Mouse (Mus musculus) sigmoid colon, adult 10 weeks (tissue): ENCODE results near the gene Pltp. TPM values are rescaled to one million over a fixed set of nuclear protein-coding genes. Genes with fewer than 3 reads are reported as not detected.

ENCODE experiments used
- polyA plus RNA-seq: library from polyadenylated mRNA; stranded (reverse); fragments of 350-450 nt; fragmentation: Illumina TruSeq; extraction: RNeasy Lipid Tissue Mini Kit (QIAGEN cat#74804); gene quantifications from one replicate; pipeline ENCODE4 v1.2.3, GENCODE M21; 2014; ENCODE audit warnings: low read depth, low replicate concordance

Pltp gene
- 1.9 TPM for polyA plus RNA-seq

DNA sequence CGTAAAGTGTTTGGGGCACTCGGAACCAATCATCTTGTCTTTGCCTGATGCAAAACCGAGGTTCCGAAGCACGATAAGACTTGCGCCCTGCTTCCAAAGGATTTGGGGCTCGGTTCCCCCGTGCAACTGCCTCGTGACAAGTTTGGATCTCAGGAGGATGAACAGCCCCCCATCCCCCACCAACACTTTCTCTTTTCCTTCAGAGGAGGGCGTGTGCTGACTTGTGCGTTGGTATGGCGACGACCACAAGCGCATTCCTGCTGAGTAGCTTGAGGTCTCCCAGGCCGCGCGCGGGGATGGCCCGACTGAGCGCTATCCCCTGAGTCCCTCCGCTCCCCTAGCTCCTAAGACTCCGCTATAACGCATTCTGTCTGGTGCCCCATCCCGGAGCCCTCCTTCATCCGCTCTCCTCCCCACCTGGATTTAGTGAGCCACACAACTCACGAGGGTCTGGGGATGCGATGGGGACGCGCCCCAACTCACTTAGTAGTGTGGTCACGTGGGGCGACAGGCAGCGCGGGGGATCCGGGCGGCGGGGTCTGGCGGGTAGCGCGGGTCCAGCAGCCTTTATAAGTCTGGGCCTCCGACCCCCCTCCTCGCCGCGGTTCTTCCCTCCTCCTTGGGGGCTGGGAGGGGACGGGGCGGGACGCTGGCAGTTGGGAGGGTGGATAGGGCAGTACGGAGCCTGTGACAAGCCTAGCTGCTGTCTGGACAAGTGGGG is at the start of gene Pltp:
Gene Pltp (minus strand): TSS at position 611 of the 721 bp plus-strand sequence.

DNA sequence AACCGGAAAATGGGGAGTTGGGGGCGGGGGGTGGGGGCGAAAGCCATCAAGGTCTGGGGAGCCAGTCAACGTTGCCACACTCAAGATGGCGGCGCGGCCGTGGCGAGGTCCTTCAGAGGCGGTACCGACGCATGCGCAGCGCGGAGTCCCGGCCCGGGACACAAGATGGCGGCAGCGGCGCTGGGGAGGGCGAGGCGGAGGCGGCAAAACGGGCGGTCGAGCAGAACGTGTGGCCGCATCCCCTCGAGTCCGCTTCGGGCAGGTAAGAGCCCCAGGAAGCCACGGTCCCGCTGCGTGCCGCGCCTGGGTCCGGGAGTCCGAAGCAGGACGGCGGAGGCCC is 21.7 kb upstream of the Pltp start, which contains the start of gene Pcif1:
Gene Pcif1 (plus strand): TSS at position 77 of the 340 bp plus-strand sequence.

DNA sequence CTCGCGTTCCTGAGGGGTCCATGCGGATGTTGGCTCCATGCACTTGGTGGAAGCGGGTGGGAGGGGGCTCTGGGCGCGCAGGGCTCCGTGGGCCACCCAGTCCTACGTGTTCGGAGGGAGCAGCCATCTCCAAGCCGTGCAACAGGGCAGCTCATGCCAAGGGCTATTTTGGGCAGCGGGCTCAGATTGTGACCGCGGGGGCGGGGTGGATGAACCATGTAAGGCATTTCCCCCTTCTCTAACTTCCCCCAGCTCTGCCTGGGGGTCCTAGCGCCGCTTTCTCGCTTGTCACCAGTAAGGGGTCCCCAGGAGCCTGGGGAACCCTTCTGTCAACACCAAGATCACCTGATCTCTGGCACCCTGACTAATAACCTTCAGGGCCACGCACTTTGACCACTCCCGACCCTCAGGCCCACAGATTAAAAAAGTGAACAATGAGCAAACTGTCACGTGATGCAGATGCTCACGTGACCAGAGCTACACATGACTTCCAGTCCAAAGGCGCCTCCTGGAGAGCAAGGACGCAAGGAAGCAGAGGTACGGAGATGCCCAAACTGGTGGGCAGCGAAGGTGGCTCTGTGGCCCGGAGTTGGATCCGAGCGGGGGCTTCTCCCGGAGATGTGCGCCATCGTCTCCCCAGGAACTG is 24.1 kb downstream of the Pltp start, which contains the start of gene Neurl2:
Gene Neurl2 (minus strand): TSS at position 143 of the 646 bp plus-strand sequence.

DNA sequence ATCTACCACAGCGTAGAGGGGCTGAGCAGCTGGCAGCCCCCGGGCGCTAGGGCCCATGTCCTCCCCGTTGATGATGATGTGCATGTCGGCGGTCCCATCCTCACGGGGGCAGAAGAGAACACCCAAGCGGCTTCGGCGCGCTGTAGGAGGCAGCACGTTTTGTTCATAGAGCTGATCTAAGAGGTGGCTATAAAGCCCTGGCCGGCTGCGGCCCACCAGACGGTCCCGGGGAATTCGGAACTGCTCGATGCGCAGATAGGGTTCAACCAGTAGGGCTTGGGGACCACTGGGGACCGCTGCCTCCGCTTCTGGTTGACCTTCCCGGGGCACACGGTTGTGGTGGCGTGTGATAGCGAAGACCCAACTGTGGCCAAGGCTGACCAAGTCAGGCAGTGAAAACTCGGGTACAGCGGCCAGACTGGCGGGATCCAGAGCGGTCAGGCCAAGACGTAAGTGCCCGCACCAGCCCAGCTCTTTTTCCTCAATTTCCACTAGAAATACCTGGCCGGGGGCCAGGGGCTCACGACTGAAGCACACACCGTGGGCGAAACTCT is 24.7 kb downstream of the Pltp start, which contains the start of gene Ctsa:
Gene Ctsa (plus strand): TSS at position 126 of the 554 bp plus-strand sequence.

DNA sequence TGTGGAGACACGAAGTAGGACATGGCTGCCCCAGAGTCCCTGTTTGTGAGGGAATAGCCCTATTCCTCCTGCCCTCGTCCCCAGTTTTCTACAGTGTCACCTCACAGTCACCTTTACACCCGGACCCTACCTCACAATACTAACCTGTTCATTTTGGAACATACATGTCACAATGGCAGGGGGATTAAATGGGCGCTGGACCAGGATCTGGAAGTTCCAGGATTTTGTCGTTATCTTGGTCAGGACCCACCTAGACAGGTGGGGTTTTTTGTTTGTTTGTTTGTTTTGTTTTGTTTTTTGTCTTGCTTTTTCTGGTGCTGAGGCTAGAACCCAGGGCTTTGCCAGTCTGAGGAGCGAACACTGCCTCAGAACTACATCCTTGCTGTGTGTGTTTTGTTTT is 29.1 kb downstream of the Pltp start, which contains the start of gene Spata25:
Gene Spata25 (minus strand): TSS at position 101 of the 400 bp plus-strand sequence.

DNA sequence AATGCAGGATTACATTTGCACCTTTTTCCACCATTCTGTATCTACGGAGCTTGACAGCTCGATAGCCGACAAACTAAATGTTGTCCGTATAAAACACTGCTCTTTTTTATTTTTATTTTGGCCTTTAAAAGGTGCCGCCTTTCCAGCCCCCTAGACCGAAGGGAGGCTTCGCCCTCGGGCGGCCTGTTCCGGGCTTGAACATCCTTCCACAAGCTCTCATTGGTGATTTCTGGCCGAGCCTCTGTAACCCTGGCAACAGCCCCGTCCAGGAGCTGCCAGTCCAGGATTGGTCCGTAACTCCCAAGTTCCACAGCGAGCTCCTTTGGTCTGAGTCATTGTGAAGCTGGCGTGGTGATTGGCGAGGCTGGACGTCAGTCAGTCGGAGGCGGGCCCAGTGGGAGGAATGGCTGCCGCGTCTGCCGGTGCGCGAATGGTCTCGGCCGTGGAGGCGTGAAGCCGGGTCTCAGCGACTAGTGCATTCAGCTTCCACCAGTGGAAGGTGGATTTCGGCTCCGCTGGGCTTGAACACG is 34.8 kb downstream of the Pltp start, which contains the start of gene Zswim1:
Gene Zswim1 (plus strand): TSS at position 51 of the 530 bp plus-strand sequence.

DNA sequence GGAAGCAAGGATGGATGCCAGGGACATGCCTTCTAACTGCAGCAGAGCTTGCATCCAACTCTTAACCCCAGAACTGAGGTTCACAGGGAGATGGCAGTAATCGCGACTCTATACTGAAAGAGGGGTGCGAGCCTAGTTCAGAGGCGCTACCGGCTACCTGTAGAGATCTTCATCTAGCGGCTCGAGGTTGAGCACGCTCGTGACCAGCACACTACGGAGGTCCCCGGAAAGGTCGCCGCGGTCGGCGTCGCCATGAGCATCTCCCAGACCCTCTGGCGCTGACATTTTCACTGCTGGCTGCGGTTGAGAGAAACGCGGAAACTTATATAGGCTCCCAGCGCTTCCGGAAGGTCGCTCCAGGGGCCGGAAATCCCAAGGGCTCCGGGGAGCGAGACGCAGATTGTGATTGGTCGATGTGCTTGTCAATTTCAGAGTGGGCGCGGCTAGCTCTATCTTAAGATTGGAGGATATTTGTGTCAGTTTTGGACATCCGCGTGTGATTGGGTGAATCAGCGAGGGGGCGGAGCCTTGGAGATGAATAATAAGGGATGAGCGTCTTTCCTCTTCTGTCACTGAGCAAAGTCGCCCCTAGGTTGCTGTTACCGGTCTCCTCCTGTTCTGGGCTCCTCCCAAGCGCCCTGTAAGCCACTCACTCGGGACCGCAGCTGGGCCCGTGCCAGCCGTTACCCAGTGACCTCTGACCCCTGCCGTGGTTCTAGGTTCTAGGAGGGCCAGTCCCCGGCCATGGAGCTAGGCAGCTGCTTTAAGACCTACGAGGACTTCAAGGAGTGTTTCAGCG is 52.8 kb downstream of the Pltp start, which contains the start of the genes Acot8 and Zswim3:
Gene Acot8 (minus strand): TSS at position 350 of the 799 bp plus-strand sequence.
Gene Zswim3 (plus strand): TSS at position 566 of the 799 bp plus-strand sequence.

Other genes starting within 250 kb of the Pltp start
- gene Wfdc6b, start 244.2 kb downstream of the Pltp start, polyA plus RNA-seq = not detected
- gene Wfdc8, start 244.1 kb downstream of the Pltp start, polyA plus RNA-seq = 0.50 TPM
- gene Wfdc16, start 218.9 kb downstream of the Pltp start, polyA plus RNA-seq = not detected
- gene Wfdc10, start 201.7 kb downstream of the Pltp start, polyA plus RNA-seq = not detected
- gene Wfdc9, start 201.1 kb downstream of the Pltp start, polyA plus RNA-seq = not detected
- gene Wfdc11, start 183.6 kb downstream of the Pltp start, polyA plus RNA-seq = not detected
- 0.57 TPM for gene Wfdc13, start 172.6 kb downstream of the Pltp start, polyA plus RNA-seq
- not detected for gene Spint4, start 159.2 kb downstream of the Pltp start, polyA plus RNA-seq
- not detected for gene Spint5, start 142.4 kb downstream of the Pltp start, polyA plus RNA-seq
- gene Wfdc3, start 111.8 kb downstream of the Pltp start, polyA plus RNA-seq = 0.82 TPM
- 3.6 TPM for gene Dnttip1, start 111.7 kb downstream of the Pltp start, polyA plus RNA-seq
- 7.9 TPM for gene Ube2c, start 87.8 kb downstream of the Pltp start, polyA plus RNA-seq
- gene Tnnc2, start 77.7 kb downstream of the Pltp start, polyA plus RNA-seq = not detected
- gene Snx21, start 71.9 kb downstream of the Pltp start, polyA plus RNA-seq = 3.5 TPM
- gene Acot8, start 52.8 kb downstream of the Pltp start, polyA plus RNA-seq = 4.1 TPM
- gene Zswim3, start 52.6 kb downstream of the Pltp start, polyA plus RNA-seq = 2.7 TPM
- gene Zswim1, start 35.0 kb downstream of the Pltp start, polyA plus RNA-seq = 1.4 TPM
- not detected for gene Spata25, start 29.2 kb downstream of the Pltp start, polyA plus RNA-seq
- 43.1 TPM for gene Ctsa, start 24.8 kb downstream of the Pltp start, polyA plus RNA-seq
- not detected for gene Neurl2, start 24.3 kb downstream of the Pltp start, polyA plus RNA-seq
- gene Pcif1, start 21.6 kb upstream of the Pltp start, polyA plus RNA-seq = 3.1 TPM
- 0.19 TPM for gene Zfp335, start 54.0 kb upstream of the Pltp start, polyA plus RNA-seq
- gene Mmp9, start 83.1 kb upstream of the Pltp start, polyA plus RNA-seq = 1.8 TPM
- 0.38 TPM for gene Slc12a5, start 103.1 kb upstream of the Pltp start, polyA plus RNA-seq
- gene Ncoa5, start 177.2 kb upstream of the Pltp start, polyA plus RNA-seq = 13.0 TPM
- gene Cd40, start 197.9 kb upstream of the Pltp start, polyA plus RNA-seq = 0.88 TPM
- not detected for gene 1700025C18Rik, start 233.0 kb upstream of the Pltp start, polyA plus RNA-seq